Mouse (Mus musculus) myocyte (in vitro differentiated cells): Measurements from ENCODE around the gene Rhou. TPM values are rescaled to one million over a fixed set of nuclear protein-coding genes. Genes with fewer than 3 reads are reported as not detected.

Experiments
- H3K27me3 ChIP-seq: one replicate; pipeline ENCODE4 v1.6.1; 2011; ENCODE audit not compliant: control insufficient read depth, insufficient read depth, insufficient read length
- H3K36me3 ChIP-seq: one replicate; pipeline ENCODE4 v1.6.1; 2011; ENCODE audit not compliant: control insufficient read depth, insufficient read depth
- H3K4me2 ChIP-seq: one replicate; pipeline ENCODE4 v1.6.1; 2011; ENCODE audit warnings: low read depth, control low read depth
- H3K4me3 ChIP-seq: one replicate; pipeline ENCODE4 v1.5.1; 2011; ENCODE audit warnings: mild to moderate bottlenecking, control low read depth, moderate library complexity
- H3K79me2 ChIP-seq: one replicate; pipeline ENCODE4 v1.6.1; 2011; ENCODE audit not compliant: control insufficient read depth, insufficient read depth
- H3ac ChIP-seq: one replicate; pipeline ENCODE4 v1.6.1; 2011; ENCODE audit not compliant: control insufficient read depth, insufficient read length
- CEBPB ChIP-seq: IDR thresholded peaks from 2 replicates; pipeline ENCODE4 v1.6.1; 2011; ENCODE audit warnings: mild to moderate bottlenecking, moderate library complexity; ENCODE audit not compliant: poor library complexity, insufficient read depth, severe bottlenecking
- E2F4 ChIP-seq: IDR thresholded peaks from one replicate; pipeline ENCODE4 v1.6.1; 2011; ENCODE audit warnings: mild to moderate bottlenecking, control low read depth, moderate library complexity; ENCODE audit not compliant: insufficient read depth
- MAX ChIP-seq: IDR thresholded peaks from one replicate; pipeline ENCODE4 v1.6.1; 2011; ENCODE audit warnings: low read depth, mild to moderate bottlenecking, control low read depth
- MYOD1 ChIP-seq, 3 experiments: IDR thresholded peaks; one replicate each; pipeline ENCODE4 v1.6.1; 2011; ENCODE audit warnings: control low read depth in 2 of 3, low read depth in 2 of 3, mild to moderate bottlenecking in 2 of 3, moderate library complexity in 1 of 3; ENCODE audit not compliant: insufficient read length in 2 of 3, control insufficient read depth in 1 of 3
- MYOG ChIP-seq, 3 experiments: IDR thresholded peaks; one replicate each; pipeline ENCODE4 v1.6.1; 2011; ENCODE audit warnings: control low read depth in 2 of 3, low read depth in 2 of 3, mild to moderate bottlenecking in 2 of 3; ENCODE audit not compliant: insufficient read length in 2 of 3, control insufficient read depth in 1 of 3, insufficient read depth in 1 of 3
- POLR2A ChIP-seq: IDR thresholded peaks from one replicate; pipeline ENCODE4 v1.6.1; 2011; ENCODE audit warnings: low read depth, mild to moderate bottlenecking, control low read depth, moderate library complexity; ENCODE audit not compliant: insufficient read length
- POLR2AphosphoS2 ChIP-seq: IDR thresholded peaks from one replicate; pipeline ENCODE4 v1.6.1; 2011; ENCODE audit warnings: low read depth, control low read depth; ENCODE audit not compliant: insufficient read length
- REST ChIP-seq: IDR thresholded peaks from one replicate; pipeline ENCODE4 v1.6.1; 2011; ENCODE audit warnings: mild to moderate bottlenecking, control low read depth, moderate library complexity; ENCODE audit not compliant: insufficient read depth, insufficient read length
- SRF ChIP-seq: IDR thresholded peaks from one replicate; pipeline ENCODE4 v1.6.1; 2011; ENCODE audit warnings: low read depth; ENCODE audit not compliant: control insufficient read depth, insufficient read length
- TCF12 ChIP-seq: IDR thresholded peaks from one replicate; pipeline ENCODE4 v1.6.1; 2011; ENCODE audit warnings: mild to moderate bottlenecking, control low read depth; ENCODE audit not compliant: poor library complexity, insufficient read depth, severe bottlenecking
- TCF3 ChIP-seq: IDR thresholded peaks from one replicate; pipeline ENCODE4 v1.6.1; 2011; ENCODE audit warnings: low read depth, control low read depth; ENCODE audit not compliant: insufficient read length
- USF1 ChIP-seq: IDR thresholded peaks from one replicate; pipeline ENCODE4 v1.6.1; 2011; ENCODE audit warnings: low read depth, mild to moderate bottlenecking, control low read depth, moderate library complexity
- polyA plus RNA-seq: library from polyadenylated mRNA; unstranded; fragments of >200 nt; fragmentation: generic; extraction: Trizol; gene quantifications from one replicate; pipeline ENCODE4 v1.2.1, GENCODE M21; 2012; ENCODE audit warnings: missing spikeins

Gene Rhou
- polyA plus RNA-seq, 1 experiment, result 11.8 TPM

DNA sequence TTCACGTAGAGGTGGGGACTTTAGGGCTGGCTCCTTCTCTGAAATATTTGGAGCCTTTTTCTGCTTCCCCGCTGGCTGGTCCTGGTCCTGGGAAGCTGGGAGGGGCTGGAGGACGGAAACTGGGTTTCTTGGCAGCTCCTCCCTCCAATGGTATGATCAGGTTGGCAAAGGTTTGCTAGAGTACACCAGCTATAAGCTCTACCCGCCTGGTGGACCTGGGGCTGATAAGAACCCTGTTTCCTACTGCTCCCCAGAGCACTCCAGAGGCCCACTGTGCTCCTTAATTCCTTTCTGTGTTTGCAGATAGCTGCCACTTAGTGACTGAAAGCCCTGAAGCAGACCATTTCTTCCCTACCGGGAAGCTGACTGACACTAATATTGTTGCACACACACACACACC, 21.9 kb downstream of the Rhou start:
- TF ChIP-seq TCF12 (no peak), CEBPB (no peak), POLR2AphosphoS2 (no peak), MAX (no peak), MYOD1 (IDR thresholded peaks at IDR 0.05; ENCODE audit: control insufficient read depth in 1 of 3, insufficient read length in 2 of 3, low read depth in 2 of 3) (no peak), REST (no peak), SRF (no peak), POLR2A (no peak), E2F4 (no peak), USF1 (no peak), MYOG (IDR thresholded peaks at IDR 0.05; ENCODE audit: control insufficient read depth in 1 of 3, insufficient read depth in 1 of 3, insufficient read length in 2 of 3, low read depth in 2 of 3) (no peak), TCF3 (no peak)
- Histone ChIP-seq H3K36me3 (no peaks in the 10 kb centered on the region), H3K4me2 (no peak overlapping the region)

DNA sequence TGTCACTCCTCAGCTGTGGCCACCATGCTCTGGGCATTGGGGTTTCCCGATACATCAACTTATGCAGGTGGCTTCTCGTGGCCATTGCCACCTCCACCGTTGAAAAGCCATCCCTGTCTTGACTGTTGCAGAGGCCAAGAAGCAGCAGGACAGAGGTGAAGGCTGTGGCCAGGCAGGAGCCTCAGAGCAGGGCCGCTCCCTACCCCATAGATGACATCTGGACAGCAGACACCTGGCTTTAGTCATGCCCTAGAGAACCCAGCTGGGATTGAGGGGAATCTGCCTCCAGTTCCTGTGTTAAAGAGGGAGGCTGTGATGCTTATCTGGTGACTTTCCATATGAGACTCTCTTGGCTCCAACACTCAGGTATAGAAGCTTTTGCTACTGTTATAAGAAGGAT, 24.7 kb downstream of the Rhou start:
- Histone ChIP-seq H3K4me3 (no peak overlapping the region), H3K79me2 (no peaks in the 10 kb centered on the region), H3ac (no peak overlapping the region), H3K4me2 (no peak overlapping the region), H3K36me3 (no peaks in the 10 kb centered on the region), H3K27me3 (no peaks in the 10 kb centered on the region)
- no peak for TF ChIP-seq E2F4
- no peak for TF ChIP-seq MYOG (IDR thresholded peaks at IDR 0.05; ENCODE audit: control insufficient read depth in 1 of 3, insufficient read depth in 1 of 3, insufficient read length in 2 of 3, low read depth in 2 of 3)

More for the DNA sequence above, 21.9 kb downstream of the Rhou start:
- H3K79me2 ChIP-seq, result no peaks in the 10 kb centered on the region
- H3K4me3 ChIP-seq, result no peak overlapping the region
- no peak overlapping the region for H3ac ChIP-seq
- no peaks in the 10 kb centered on the region for H3K27me3 ChIP-seq

DNA sequence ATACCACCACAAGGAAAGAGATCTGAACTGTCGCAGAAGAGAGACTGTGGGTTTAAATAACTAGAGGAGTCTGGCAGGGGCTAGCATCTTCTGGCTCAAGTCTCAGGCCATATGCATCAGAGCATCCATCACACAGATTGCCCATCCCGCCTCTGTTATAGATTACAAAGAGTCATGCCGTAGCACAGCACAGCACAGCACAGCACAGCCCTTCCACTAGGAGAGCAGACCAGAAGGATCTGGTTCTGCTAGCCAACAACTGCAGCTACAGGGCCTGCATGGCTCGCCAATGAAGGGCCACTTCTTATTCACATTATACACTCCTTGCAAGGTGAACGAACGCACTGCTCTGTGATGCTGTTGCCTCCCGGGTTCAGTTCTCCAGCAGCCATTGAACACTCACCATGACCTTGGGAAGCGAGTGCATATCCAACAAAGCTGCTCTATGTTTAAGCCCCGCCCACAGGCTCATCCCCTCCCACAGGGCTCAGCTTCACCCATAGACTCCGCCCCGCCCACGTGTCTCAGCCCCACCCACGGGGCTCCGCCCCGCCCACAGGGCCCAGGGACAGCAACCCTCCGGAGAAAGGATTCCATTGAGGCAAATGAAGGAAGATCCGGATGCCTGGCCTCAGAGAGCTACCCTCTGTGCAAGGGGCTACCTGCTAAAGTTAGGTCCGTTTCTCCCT, 28.5 kb downstream of the Rhou start:
- TF ChIP-seq SRF (no peak), USF1 (no peak)
- no peak overlapping the region for H3K4me3 ChIP-seq
- no peak overlapping the region for H3K4me2 ChIP-seq
- H3K79me2 ChIP-seq, result no peaks in the 10 kb centered on the region
- H3ac ChIP-seq, result no peak overlapping the region
- H3K27me3 ChIP-seq, result no peaks in the 10 kb centered on the region
- H3K36me3 ChIP-seq, result no peaks in the 10 kb centered on the region

DNA sequence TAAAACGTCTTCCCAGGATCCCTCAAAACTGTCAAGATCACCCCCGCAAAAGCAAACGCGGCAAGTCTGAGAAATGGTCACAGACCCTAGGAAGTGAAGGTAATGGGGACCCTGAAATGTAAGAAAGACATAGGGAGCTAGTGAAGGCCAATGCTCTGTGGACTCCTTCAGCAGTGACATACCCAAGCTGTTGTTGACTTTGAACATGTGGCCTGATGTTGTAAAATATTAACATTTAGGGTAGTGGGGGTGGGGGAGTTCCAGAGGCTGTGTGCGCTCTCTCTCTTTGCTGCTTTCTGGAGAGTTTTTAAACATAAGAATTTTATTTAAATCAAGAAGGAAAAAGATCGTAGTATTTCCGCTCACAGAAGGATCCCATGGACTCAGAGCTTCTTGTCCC, 29.6 kb downstream of the Rhou start:
- H3K4me3 ChIP-seq, result no peak overlapping the region
- H3K79me2 ChIP-seq, result no peaks in the 10 kb centered on the region
- no peak overlapping the region for H3K4me2 ChIP-seq
- H3ac ChIP-seq, result no peak overlapping the region
- TF ChIP-seq POLR2A, result no peak
- no peak for TF ChIP-seq TCF3
- no peak for TF ChIP-seq MAX
- TF ChIP-seq SRF, result no peak
- TF ChIP-seq MYOD1 (IDR thresholded peaks at IDR 0.05; ENCODE audit: control insufficient read depth in 1 of 3, insufficient read length in 2 of 3, low read depth in 2 of 3), result no peak
- TF ChIP-seq REST, result no peak
- no peak for TF ChIP-seq USF1
- no peak for TF ChIP-seq CEBPB
- TF ChIP-seq MYOG (IDR thresholded peaks at IDR 0.05; ENCODE audit: control insufficient read depth in 1 of 3, insufficient read depth in 1 of 3, insufficient read length in 2 of 3, low read depth in 2 of 3), result no peak
- no peak for TF ChIP-seq E2F4
- TF ChIP-seq TCF12, result no peak
- H3K36me3 ChIP-seq, result no peaks in the 10 kb centered on the region
- no peaks in the 10 kb centered on the region for H3K27me3 ChIP-seq

DNA sequence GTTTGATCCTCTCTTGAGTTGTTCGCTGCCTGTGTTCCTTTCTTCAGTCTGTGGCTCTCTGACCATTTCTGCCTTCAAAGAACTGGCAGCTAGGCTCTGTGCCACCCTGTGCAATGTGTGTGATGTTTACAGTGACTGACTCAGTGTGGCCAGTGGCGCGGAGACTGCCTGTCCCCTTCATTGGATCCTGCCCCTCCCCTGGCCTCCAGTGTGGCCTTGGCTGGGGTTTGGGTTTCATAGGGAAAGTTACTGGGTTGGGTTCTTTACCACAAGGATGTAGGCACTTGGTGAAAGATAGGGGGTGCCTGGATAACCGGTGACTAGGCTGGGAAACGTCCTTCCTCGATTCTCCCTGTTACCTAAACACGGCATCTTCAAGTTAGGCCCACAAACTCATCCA, 31.1 kb downstream of the Rhou start:
- Histone ChIP-seq H3K27me3 (no peaks in the 10 kb centered on the region), H3K4me3 (no peak overlapping the region), H3ac (no peak overlapping the region), H3K4me2 (peak overlapping the region; percentile 39), H3K36me3 (no peaks in the 10 kb centered on the region), H3K79me2 (no peaks in the 10 kb centered on the region)
- no peak for TF ChIP-seq TCF3
- no peak for TF ChIP-seq POLR2A
- no peak for TF ChIP-seq SRF
- no peak for TF ChIP-seq POLR2AphosphoS2
- no peak for TF ChIP-seq TCF12
- TF ChIP-seq USF1, result no peak
- TF ChIP-seq MYOG (IDR thresholded peaks at IDR 0.05; ENCODE audit: control insufficient read depth in 1 of 3, insufficient read depth in 1 of 3, insufficient read length in 2 of 3, low read depth in 2 of 3), result no peak
- TF ChIP-seq E2F4, result no peak
- TF ChIP-seq CEBPB, result no peak
- no peak for TF ChIP-seq MAX
- no peak for TF ChIP-seq MYOD1 (IDR thresholded peaks at IDR 0.05; ENCODE audit: control insufficient read depth in 1 of 3, insufficient read length in 2 of 3, low read depth in 2 of 3)
- no peak for TF ChIP-seq REST
